Mouse (Mus musculus) testis, adult 2 months (tissue): ENCODE data around the gene Scai. TPM values are rescaled to one million over a fixed set of nuclear protein-coding genes. Genes with fewer than 3 reads are reported as not detected.

ENCODE experiments used
- H3K27ac ChIP-seq: fragments of 200-500 bp; 2 replicates; pipeline ENCODE4 v1.5.1; 2012; ENCODE audit warnings: low read depth, low read length; ENCODE audit not compliant: control insufficient read depth, insufficient read depth
- H3K27me3 ChIP-seq: fragments of 200-500 bp; 2 replicates; pipeline ENCODE4 v1.6.1; 2012; ENCODE audit warnings: mild to moderate bottlenecking, low read length, moderate library complexity; ENCODE audit not compliant: control insufficient read depth, insufficient read depth
- H3K36me3 ChIP-seq: fragments of 200-500 bp; 2 replicates; pipeline ENCODE4 v1.6.1; 2012; ENCODE audit warnings: mild to moderate bottlenecking, low read length; ENCODE audit not compliant: control insufficient read depth, insufficient read depth
- H3K4me1 ChIP-seq: fragments of 200-500 bp; 2 replicates; pipeline ENCODE4 v1.6.1; 2012; ENCODE audit warnings: low read length; ENCODE audit not compliant: control insufficient read depth, insufficient read depth
- H3K4me3 ChIP-seq: fragments of 200-500 bp; 2 replicates; pipeline ENCODE4 v1.5.1; 2012; ENCODE audit warnings: low read depth, mild to moderate bottlenecking, low read length, moderate library complexity, mixed read lengths; ENCODE audit not compliant: control insufficient read depth
- CTCF ChIP-seq: fragments of 200-500 bp; IDR thresholded peaks from 2 replicates; pipeline ENCODE4 v1.5.1; 2012; ENCODE audit warnings: low read depth, mild to moderate bottlenecking, inconsistent platforms, low read length, moderate library complexity; ENCODE audit not compliant: control insufficient read depth, insufficient read depth, insufficient replicate concordance
- POLR2A ChIP-seq: fragments of 200-500 bp; IDR thresholded peaks from 2 replicates; pipeline ENCODE4 v1.6.1; 2012; ENCODE audit warnings: low read depth, mild to moderate bottlenecking, inconsistent platforms, low read length, moderate library complexity; ENCODE audit not compliant: control insufficient read depth
- polyA plus RNA-seq: library from polyadenylated mRNA; depleted of rRNA; stranded (reverse); fragments of >200 nt; gene quantifications from 2 replicates; pipeline ENCODE4 v1.2.3, GENCODE M21; 2012; rRNA removed

The Scai gene
- polyA plus RNA-seq, 1 experiment, result 6.0 TPM

GRCm38 (mm10) chr2:39048515-39048914, 142.0 kb downstream of the Scai start:
- no peak for TF ChIP-seq POLR2A
- TF ChIP-seq CTCF, result no peak
- H3K27ac ChIP-seq, result no peak overlapping the region
- peaks cover 3% of the 10 kb centered on the region for H3K36me3 ChIP-seq
- no peaks in the 10 kb centered on the region for H3K4me1 ChIP-seq
- no peak overlapping the region for H3K4me3 ChIP-seq
- H3K27me3 ChIP-seq, result no peaks in the 10 kb centered on the region

DNA sequence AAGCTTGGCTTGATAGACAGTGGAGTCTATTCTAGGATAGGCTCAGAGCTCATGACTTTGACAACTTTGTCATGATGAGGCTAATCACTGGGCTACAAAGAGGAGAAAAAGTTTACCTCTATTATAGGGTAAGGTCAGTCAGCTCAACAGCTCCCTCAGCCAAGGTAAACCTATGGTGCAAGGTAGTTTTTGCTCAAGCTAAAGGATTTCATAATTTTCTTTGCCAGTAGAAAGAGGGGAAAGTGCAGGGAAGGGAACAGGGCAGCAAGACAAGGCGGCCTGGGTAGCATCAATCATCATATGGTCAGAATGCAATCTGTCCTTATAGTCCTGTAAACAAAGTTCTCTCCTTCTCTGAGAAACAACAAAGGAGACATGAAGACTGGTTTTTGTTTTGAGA, 150.3 kb downstream of the Scai start:
- TF ChIP-seq POLR2A (no peak), CTCF (no peak)
- H3K4me3 ChIP-seq, result no peak overlapping the region
- no peak overlapping the region for H3K27ac ChIP-seq
- no peaks in the 10 kb centered on the region for H3K4me1 ChIP-seq
- H3K36me3 ChIP-seq, result peaks cover 5% of the 10 kb centered on the region; the same call in 1 of the 2 replicates
- H3K27me3 ChIP-seq, result no peaks in the 10 kb centered on the region

DNA sequence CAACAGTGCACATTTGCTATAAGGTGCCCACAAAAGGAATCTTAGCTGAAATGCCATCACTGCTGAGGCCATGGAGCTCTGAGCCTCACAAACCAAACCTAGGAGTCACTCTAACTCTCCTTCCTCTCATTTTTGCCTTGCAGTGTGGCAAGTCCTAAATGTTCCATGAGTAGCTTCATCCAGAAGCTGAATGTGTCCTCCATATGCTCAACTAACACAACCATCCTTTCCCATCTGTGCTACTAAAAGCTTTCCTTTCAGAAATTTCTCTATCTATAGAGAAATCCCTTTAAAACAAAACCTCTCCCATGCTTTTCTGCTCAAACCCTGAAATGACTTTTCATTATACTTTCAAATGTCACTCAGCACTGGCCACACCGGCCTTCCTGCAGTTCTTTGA, 158.9 kb downstream of the Scai start:
- H3K36me3 ChIP-seq, result peaks cover 7% of the 10 kb centered on the region

DNA sequence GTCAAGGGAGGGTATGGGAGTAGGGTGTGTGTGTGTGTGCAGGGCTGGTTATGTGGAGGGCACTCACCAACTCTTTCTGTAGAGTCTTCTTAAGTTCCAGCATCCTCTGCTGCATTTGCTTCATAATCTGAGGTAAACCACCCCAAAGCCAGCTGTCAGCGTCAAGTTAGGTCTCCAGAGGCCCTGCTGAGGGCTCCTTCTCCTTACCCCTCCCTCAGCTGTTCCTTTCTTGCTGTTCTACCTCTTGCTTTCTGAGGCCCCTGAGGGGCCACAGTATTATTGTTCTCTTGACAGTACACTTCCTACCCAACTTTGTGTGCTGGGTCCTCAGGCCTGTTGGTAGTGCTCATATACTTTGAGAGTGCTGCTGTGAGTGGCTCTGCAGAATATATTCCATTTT, 170.5 kb downstream of the Scai start:
- peaks cover 6% of the 10 kb centered on the region for H3K36me3 ChIP-seq
- no peaks in the 10 kb centered on the region for H3K27me3 ChIP-seq
- TF ChIP-seq CTCF (no peak), POLR2A (no peak)
- no peak overlapping the region for H3K27ac ChIP-seq
- H3K4me1 ChIP-seq, result no peaks in the 10 kb centered on the region
- no peak overlapping the region for H3K4me3 ChIP-seq

More for the DNA sequence above, 158.9 kb downstream of the Scai start:
- H3K4me3 ChIP-seq, result no peak overlapping the region
- TF ChIP-seq CTCF, result no peak
- no peak for TF ChIP-seq POLR2A
- no peak overlapping the region for H3K27ac ChIP-seq
- no peaks in the 10 kb centered on the region for H3K27me3 ChIP-seq
- H3K4me1 ChIP-seq, result no peaks in the 10 kb centered on the region

GRCm38 (mm10) chr2:39016581-39016980, 174.0 kb downstream of the Scai start:
- Histone ChIP-seq H3K4me3 (no peak overlapping the region), H3K27me3 (no peaks in the 10 kb centered on the region), H3K36me3 (peaks cover 7% of the 10 kb centered on the region), H3K4me1 (peaks cover 7% of the 10 kb centered on the region), H3K27ac (no peak overlapping the region)
- TF ChIP-seq CTCF (no peak), POLR2A (no peak)

Other genes with a start within 250 kb of the Scai start
- 79.1 and 99.2 TPM in 2 replicates for gene Wdr38, start 193.3 kb downstream of the Scai start, polyA plus RNA-seq
- gene Arpc5l, start 185.4 kb downstream of the Scai start, polyA plus RNA-seq, result 74.6 and 75.7 TPM in 2 replicates
- 162 and 205 TPM in 2 replicates for gene Rpl35, start 185.1 kb downstream of the Scai start, polyA plus RNA-seq
- gene Golga1, start 125.2 kb downstream of the Scai start, polyA plus RNA-seq, result 13.1 and 13.7 TPM in 2 replicates
- 28.4 and 37.4 TPM in 2 replicates for gene Ppp6c, start 35.7 kb upstream of the Scai start, polyA plus RNA-seq